9 mouse cellular contexts compared by ENCODE assay signal in genomic region chr4:129125736-129126451, GRCm38 (mm10). TPM values are rescaled to one million over a fixed set of nuclear protein-coding genes. Genes with fewer than 3 reads are reported as not detected.
A peak's percentile ranks its signal among the peaks of the same experiment; 100 is the strongest.
DNase-seq lines count a peak whose midpoint lies in the region; ATAC-seq and TF ChIP-seq lines count a peak whose summit lies in the region.
"Had no signal": no experiment of that assay in that cellular context is flagged by ENCODE, and none has a peak within 500 bp of the region (broad histone marks: within the 10 kb centered on the region; RNA-seq: fewer than 3 reads in every experiment).

No protein-coding gene starts in this region.

- H3K4me3 ChIP-seq in heart, embryonic 16.5 days (ENCODE audit: low read length): peak overlapping the region; percentile 29
- peak overlapping the region; percentile 34 for H3K4me3 ChIP-seq in liver, embryonic 11.5 days (ENCODE audit: low read depth, low read length)
- no peak overlapping the region for H3K4me3 ChIP-seq in neural tube, embryonic 15.5 days (replicated peaks)
- H3K4me3 ChIP-seq in thymus, adult 2 months (ENCODE audit: control insufficient read depth, insufficient read depth, low read length): no peak overlapping the region

- H3K27ac ChIP-seq in heart, embryonic 16.5 days (ENCODE audit: low read length): no peak overlapping the region
- H3K27ac ChIP-seq in liver, embryonic 11.5 days (ENCODE audit: low read depth, low read length): no peak overlapping the region
- H3K27ac ChIP-seq in neural tube, embryonic 15.5 days (replicated peaks): no peak overlapping the region
- no peak overlapping the region for H3K27ac ChIP-seq in thymus, adult 2 months (ENCODE audit: control insufficient read depth, insufficient read depth, low read length)

- H3K4me2 ChIP-seq in heart, embryonic 16.5 days (ENCODE audit: low read depth, low read length): peak overlapping the region; percentile 51
- H3K4me2 ChIP-seq in liver, embryonic 11.5 days: peak overlapping the region; percentile 62
- H3K4me2 ChIP-seq in neural tube, embryonic 15.5 days: peak overlapping the region; percentile 39

- DNase-seq in adrenal gland, postnatal 10 days: peak; percentile 57
- no peak for DNase-seq in adrenal gland, adult 8-10 months
- peak; percentile 30 for DNase-seq in embryo, embryonic 9.5 days (ENCODE audit: extremely low spot score)
- DNase-seq in liver, embryonic 11.5 days (ENCODE audit: low spot score): no peak
- DNase-seq in thymus, adult 2 months: no peak
- no peak for DNase-seq in ovary, postnatal 10 days (ENCODE audit: low spot score)

- no peaks in the 10 kb centered on the region for H3K9me3 ChIP-seq in heart, embryonic 16.5 days (replicated peaks; ENCODE audit: control insufficient read depth, low read length)
- H3K9me3 ChIP-seq in liver, embryonic 11.5 days (ENCODE audit: control insufficient read depth, low read length): no peaks in the 10 kb centered on the region
- H3K9me3 ChIP-seq in neural tube, embryonic 15.5 days (replicated peaks): no peaks in the 10 kb centered on the region

- no peak for TF ChIP-seq CTCF in thymus, adult 2 months (IDR thresholded peaks at IDR 0.05; ENCODE audit: borderline replicate concordance, control insufficient read depth, extremely low read depth, insufficient read depth, low read length, poor library complexity)

- TF ChIP-seq POLR2A in thymus, adult 2 months (IDR thresholded peaks at IDR 0.05; ENCODE audit: control insufficient read depth, extremely low read depth, insufficient read depth, low read length, poor library complexity): no peak

- H3K27me3 ChIP-seq in heart, embryonic 16.5 days (ENCODE audit: control insufficient read depth, insufficient read depth, low read length): peaks cover 52% of the 10 kb centered on the region
- peaks cover 45% of the 10 kb centered on the region for H3K27me3 ChIP-seq in liver, embryonic 11.5 days (replicated peaks; ENCODE audit: control insufficient read depth, insufficient read depth, low read length)
- H3K27me3 ChIP-seq in neural tube, embryonic 15.5 days (replicated peaks): peaks cover 13% of the 10 kb centered on the region; the same call in 1 of the 2 replicates
- no peaks in the 10 kb centered on the region; the same call in 1 of the 2 replicates for H3K27me3 ChIP-seq in thymus, adult 2 months (ENCODE audit: control insufficient read depth, insufficient read depth, low read length)

- peaks cover 21% of the 10 kb centered on the region for H3K4me1 ChIP-seq in heart, embryonic 16.5 days (ENCODE audit: control insufficient read depth, insufficient read depth, low read length)
- peaks cover 28% of the 10 kb centered on the region for H3K4me1 ChIP-seq in liver, embryonic 11.5 days (replicated peaks; ENCODE audit: control insufficient read depth, insufficient read depth, low read length)
- H3K4me1 ChIP-seq in neural tube, embryonic 15.5 days: peaks cover 62% of the 10 kb centered on the region
- peaks cover 14% of the 10 kb centered on the region for H3K4me1 ChIP-seq in thymus, adult 2 months (replicated peaks; ENCODE audit: control insufficient read depth, insufficient read depth, low read length)

- no peak overlapping the region for H3K9ac ChIP-seq in heart, embryonic 16.5 days (ENCODE audit: low read length)
- H3K9ac ChIP-seq in liver, embryonic 11.5 days (ENCODE audit: low read depth, low read length): peak overlapping the region; percentile 15; the same call in 1 of the 2 replicates
- no peak overlapping the region for H3K9ac ChIP-seq in neural tube, embryonic 15.5 days (replicated peaks)

- no peaks in the 10 kb centered on the region for H3K36me3 ChIP-seq in heart, embryonic 16.5 days (ENCODE audit: control insufficient read depth, insufficient read depth)
- H3K36me3 ChIP-seq in liver, embryonic 11.5 days (ENCODE audit: control insufficient read depth, insufficient read depth, low read length): no peaks in the 10 kb centered on the region
- H3K36me3 ChIP-seq in neural tube, embryonic 15.5 days: no peaks in the 10 kb centered on the region
- no peaks in the 10 kb centered on the region for H3K36me3 ChIP-seq in thymus, adult 2 months (ENCODE audit: control insufficient read depth, insufficient read depth, low read length)

- ATAC-seq in heart, embryonic 16.5 days (replicated peaks; ENCODE audit: extremely low read depth, insufficient read depth, low FRiP score): no peak
- ATAC-seq in liver, embryonic 11.5 days (replicated peaks; ENCODE audit: low FRiP score): 0 out of 2 replicates have a peak, but pooled peaks have one; percentile 30
- ATAC-seq in neural tube, embryonic 15.5 days (ENCODE audit: low FRiP score): no peak

- WGBS in heart, embryonic 16.5 days: 9% methylated on average over 19 of the region's 19 CpGs
- 11% methylated on average over 19 of the region's 19 CpGs for WGBS in liver, embryonic 11.5 days
- WGBS in neural tube, embryonic 15.5 days: 17% methylated on average over 19 of the region's 19 CpGs
- 26% methylated on average over 19 of the region's 19 CpGs for WGBS in thymus, adult 2 months

RNA-seq across cellular contexts. Expression of gene Hpca, which starts 4.1 kb away (rescaled TPM):
- total RNA-seq in adrenal gland, postnatal 10 days (2021): 1 to 10 TPM; 3.6 to 7.8 TPM
- total RNA-seq in adrenal gland, adult 8-10 months (2022): 1 to 10 TPM; 2.1 to 4.9 (median 3.6) TPM
- polyA plus RNA-seq in heart, embryonic 16.5 days (2015; fragmentation: Nextera tagmentation; extraction: Ambion mirVana): 0.60 and 0.88 TPM in 2 replicates
- polyA plus RNA-seq in liver, embryonic 11.5 days (2014; fragmentation: Nextera tagmentation; extraction: Ambion mirVana): 3.1 and 4.4 TPM in 2 replicates
- 129 and 143 TPM in 2 replicates for polyA plus RNA-seq in neural tube, embryonic 15.5 days (2015; fragmentation: Nextera tagmentation; extraction: Ambion mirVana)
- 0.92 and 1.0 TPM in 2 replicates for polyA plus RNA-seq in thymus, adult 2 months (2012; rRNA removed)

RNA-seq across cellular contexts. Expression of gene Fndc5, which starts 10.9 kb away (rescaled TPM):
- 10 to 100 TPM; 19.5 to 34.9 TPM for total RNA-seq in adrenal gland, postnatal 10 days (2021)
- total RNA-seq in adrenal gland, adult 8-10 months (2022): 1 to 10 TPM; 3.7 to 6.3 (median 4.7) TPM
- polyA plus RNA-seq in heart, embryonic 16.5 days (2015; fragmentation: Nextera tagmentation; extraction: Ambion mirVana): 9.2 and 10.9 TPM in 2 replicates
- 1.8 and 2.0 TPM in 2 replicates for polyA plus RNA-seq in liver, embryonic 11.5 days (2014; fragmentation: Nextera tagmentation; extraction: Ambion mirVana)
- polyA plus RNA-seq in neural tube, embryonic 15.5 days (2015; fragmentation: Nextera tagmentation; extraction: Ambion mirVana): 27.0 and 34.9 TPM in 2 replicates
- polyA plus RNA-seq in thymus, adult 2 months (2012; rRNA removed): 1.5 and 7.0 TPM in 2 replicates
- total RNA-seq: common myeloid progenitor, adult 5-6 weeks had no signal

RNA-seq across cellular contexts. Expression of gene Tmem54, which starts 20.5 kb away (rescaled TPM):
- not detected for total RNA-seq in adrenal gland, postnatal 10 days (2021)
- not detected for total RNA-seq in adrenal gland, adult 8-10 months (2022)
- 0.96 and 1.7 TPM in 2 replicates for polyA plus RNA-seq in heart, embryonic 16.5 days (2015; fragmentation: Nextera tagmentation; extraction: Ambion mirVana)
- polyA plus RNA-seq in liver, embryonic 11.5 days (2014; fragmentation: Nextera tagmentation; extraction: Ambion mirVana): 2.3 and 3.3 TPM in 2 replicates
- polyA plus RNA-seq in neural tube, embryonic 15.5 days (2015; fragmentation: Nextera tagmentation; extraction: Ambion mirVana): 3.3 TPM in 1 of 2 replicates, not detected in the other
- polyA plus RNA-seq in thymus, adult 2 months (2012; rRNA removed): 3.9 and 5.5 TPM in 2 replicates
- total RNA-seq: common myeloid progenitor, adult 5-6 weeks had no signal

Comparison
In these comparisons a context has a peak if more than half of its experiments do, and no peak if none do; other contexts are left out.
1. DNase-seq: peak in adrenal gland, postnatal 10 days (single experiment) and embryo, embryonic 9.5 days (single experiment); none in adrenal gland, adult 8-10 months (single experiment), liver, embryonic 11.5 days (single experiment), thymus, adult 2 months (single experiment) and ovary, postnatal 10 days (single experiment).
2. H3K4me3 ChIP-seq: peak in heart, embryonic 16.5 days (single experiment) and liver, embryonic 11.5 days (single experiment); none in neural tube, embryonic 15.5 days (single experiment) and thymus, adult 2 months (single experiment).
3. RNA of gene Hpca, which starts 4.1 kb away (polyA plus RNA-seq): 129 to 143 TPM in neural tube, embryonic 15.5 days; 3.1 to 4.4 TPM in liver, embryonic 11.5 days, 0.92 to 1.0 TPM in thymus, adult 2 months and 0.60 to 0.88 TPM in heart, embryonic 16.5 days; every median in the first group is over 10 times any median in the second.
4. Peak in every context shown above with its lines, with median percentiles within 50 percentile points of each other: H3K4me2 ChIP-seq.